Mouse (Mus musculus) liver, postnatal 0 days (tissue): Measurements from ENCODE around the gene Ddx17.

ENCODE experiments used
- CTCF ChIP-seq: sonication (generic); IDR thresholded peaks from 2 replicates; pipeline ENCODE4 v1.5.1; 2016; ENCODE audit warnings: antibody characterized with exemption, low read depth
- EP300 ChIP-seq: IDR thresholded peaks from 2 replicates; pipeline ENCODE4 v1.6.1; 2016; ENCODE audit warnings: antibody characterized with exemption, low read depth, mild to moderate bottlenecking

- TF ChIP-seq CTCF (no peak), EP300 (no peak)
Observed at GRCm38 (mm10) chr15:79503438-79503837, 43.1 kb downstream of the Ddx17 start.
